Mouse (Mus musculus) gastrocnemius, postnatal 25 days (tissue): ENCODE data around the gene Swi5. TPM values are rescaled to one million over a fixed set of nuclear protein-coding genes. Genes with fewer than 3 reads are reported as not detected.
"Not testable (repeated sequence)": the region's sequence is repeated elsewhere in the genome, so short reads cannot be mapped to it uniquely, and the experiment has no call there.

Experiments
- DNase-seq: peaks from one replicate; pipeline ENCODE4 v3.0.0; 2022
- total RNA-seq, 2 experiments: library from RNA; stranded (reverse); gene quantifications; 1 replicate in 1 of 2; 2 replicates in 1 of 2; pipeline ENCODE4 v1.2.3; 2021

The Swi5 gene
- total RNA-seq, 2 experiments from 2014 or later = 112 to 120 TPM

DNA sequence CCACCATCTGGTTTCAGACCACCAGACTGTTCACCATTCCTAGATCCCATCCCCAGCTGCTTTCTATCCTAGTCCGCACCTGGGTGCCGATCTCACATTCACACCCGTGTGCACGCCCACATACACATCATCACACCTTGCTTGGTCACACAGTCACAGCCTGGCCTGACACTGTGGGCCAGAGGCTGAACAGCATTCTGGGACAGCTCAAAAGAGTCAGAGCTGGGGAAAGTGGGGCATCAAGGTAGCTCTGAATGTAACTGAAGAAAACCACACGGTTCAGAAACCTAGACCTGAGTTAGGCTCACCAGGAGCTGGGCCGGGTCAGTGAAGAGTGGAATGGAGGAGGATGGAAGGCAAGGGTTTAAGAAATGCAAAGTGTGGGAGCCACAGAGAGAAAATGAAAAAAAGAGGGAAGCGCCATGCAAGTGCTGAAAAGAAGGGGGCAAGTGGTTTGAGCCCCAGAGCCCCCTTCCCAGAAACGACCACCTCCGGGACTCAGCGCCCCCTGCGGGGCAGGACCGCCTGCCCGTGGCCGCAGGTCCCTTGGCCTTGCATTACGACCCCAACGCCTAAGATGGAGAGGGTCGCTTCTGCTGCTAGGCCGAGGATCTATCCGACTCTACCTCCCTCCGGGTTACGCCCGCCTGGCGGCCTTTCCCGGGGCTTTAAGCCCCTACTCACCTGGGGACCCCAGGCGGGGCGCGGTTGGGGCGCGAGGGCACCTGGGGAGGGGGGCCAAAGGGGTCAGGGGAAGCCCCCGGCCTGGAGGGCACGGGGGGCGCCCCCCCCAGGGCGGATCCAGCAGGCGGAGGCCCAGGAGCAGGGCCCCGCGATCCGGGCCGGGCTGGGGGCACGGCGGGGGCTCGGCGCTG lies 23.8 kb upstream of the Swi5 start:
- peak; percentile 4 for DNase-seq

DNA sequence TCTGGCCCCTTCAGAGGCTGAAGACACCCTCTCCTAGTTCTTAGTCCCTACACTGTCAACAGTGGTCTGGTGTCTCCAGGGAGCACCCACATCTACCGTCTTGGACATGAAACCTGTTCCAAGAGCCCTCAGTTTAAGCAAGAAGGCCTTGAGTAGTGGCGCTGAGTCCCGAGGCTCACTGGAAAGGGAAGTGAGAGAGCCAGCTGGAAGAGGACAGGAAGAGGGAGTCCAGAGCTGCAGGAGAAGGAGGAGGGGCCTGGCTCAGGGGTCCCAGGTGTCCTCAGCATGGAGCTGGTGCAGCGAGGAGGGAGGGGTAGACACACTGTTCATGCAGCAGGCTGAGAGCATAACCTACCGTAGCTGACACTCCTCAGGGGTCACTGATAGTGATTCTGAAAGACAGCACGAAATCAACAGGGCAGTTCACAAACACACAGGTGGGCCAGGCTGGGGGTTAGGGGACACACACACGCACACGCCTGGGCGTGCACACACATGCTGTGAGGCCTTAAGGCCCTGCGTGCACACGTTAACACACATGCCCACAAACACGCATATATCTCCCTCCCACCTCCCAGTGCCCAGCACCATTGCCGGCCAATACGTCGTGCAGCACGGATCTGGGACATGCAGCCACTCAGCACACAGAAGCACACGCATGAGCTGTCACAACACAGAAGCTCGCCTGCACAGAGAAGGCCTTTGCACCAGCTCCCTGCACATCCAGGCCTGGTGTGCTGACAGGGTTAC lies 22.4 kb upstream of the Swi5 start:
- peak; percentile 5 for DNase-seq

DNA sequence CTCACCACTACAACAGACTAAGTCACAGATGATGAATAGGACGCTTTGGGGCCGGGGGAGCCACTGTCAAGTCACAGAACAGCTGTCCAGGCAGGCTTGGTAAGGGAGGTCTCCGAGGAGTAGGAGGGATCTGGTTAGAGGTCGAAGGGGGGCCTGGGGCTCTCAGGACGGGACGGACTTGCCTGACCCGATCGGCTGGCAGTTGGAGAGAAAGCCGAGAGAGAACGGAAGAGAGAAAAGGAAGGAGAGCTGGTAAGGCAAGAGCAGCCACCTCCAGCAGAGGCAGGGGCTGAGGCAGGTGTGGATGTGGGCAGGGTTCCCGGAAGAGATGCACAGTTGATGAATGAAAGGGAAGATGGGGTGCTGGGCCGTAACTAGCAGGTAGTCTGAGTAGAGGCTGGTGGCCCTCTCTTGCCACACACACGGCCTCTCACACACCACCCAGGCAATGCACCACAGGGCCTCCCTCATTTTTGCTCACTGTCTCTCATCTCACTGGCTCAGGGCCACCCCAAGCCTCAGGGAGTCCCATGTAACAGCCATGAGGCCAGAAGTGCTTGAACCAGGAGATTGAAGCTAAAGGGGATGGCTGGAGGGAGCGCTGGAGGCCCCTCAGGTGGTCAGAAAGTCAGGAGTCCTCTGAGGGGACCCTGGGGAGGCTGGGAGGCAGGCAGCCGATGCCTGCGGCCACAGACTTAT lies 21.1 kb upstream of the Swi5 start:
- peak; percentile 5 for DNase-seq

DNA sequence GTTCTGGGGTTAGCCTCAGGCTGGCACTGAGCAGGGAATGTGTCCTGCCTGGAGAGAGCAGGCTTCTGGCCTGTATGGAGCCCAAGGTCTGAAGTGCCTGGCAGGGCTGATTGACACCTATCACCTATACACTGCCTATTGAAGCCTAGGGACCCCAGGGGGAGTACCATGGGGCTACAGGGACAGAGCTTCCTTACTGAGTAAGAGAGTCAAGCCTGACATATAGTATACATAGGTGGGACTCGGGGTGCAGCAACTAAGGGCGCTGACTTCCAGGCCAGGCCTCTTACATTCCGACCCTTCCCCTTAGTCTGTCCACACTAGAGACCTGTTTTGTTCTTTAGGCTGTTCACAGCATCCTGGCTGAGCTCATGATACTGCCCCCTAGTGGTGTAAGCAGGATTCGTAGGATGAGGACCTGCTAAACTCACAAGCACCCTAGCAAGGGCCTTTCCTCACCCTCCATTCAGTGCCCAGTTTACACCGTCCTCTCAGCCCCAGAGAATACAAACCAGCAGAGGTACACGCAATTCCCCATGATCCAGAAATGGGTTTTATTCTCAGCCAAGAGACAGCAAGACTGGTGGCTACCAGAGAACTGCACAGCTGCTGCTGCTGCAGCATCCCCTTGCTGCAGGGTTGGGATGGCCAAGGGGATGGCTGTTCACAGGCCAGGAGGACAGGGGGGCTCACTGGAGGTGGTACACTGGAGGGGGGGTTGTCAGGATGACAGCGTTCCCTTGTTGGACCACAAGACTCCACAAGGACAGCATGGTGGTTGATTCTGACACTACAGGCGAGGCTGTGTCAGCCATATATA lies 20.3 kb upstream of the Swi5 start:
- no peak for DNase-seq

DNA sequence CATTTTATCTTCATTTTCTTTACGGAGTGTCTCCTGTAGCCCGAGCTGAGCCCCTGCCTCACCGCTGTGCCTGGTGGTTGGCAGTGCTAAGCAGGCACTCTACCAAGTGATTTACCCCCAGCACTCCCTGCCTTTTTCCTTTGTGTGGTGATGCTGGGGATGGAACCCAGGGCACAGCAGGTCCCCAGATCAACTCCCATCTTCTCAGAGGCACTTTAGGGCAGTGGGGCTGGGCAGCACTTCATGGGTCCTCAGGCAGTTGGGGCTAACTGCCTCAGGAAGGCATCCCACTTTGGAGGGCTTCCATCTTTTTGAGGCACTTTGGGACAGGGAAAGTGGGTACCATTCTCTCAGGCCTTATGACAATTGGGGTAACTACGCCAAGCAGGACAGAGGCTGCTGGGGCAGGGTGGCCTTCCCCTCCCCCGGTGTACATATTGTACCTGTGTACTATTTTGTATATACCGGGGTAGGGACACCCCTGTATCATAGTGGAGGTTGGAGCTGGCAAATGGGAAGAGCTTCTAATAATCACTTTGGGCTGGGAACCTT lies 19.4 kb upstream of the Swi5 start:
- no peak for DNase-seq

DNA sequence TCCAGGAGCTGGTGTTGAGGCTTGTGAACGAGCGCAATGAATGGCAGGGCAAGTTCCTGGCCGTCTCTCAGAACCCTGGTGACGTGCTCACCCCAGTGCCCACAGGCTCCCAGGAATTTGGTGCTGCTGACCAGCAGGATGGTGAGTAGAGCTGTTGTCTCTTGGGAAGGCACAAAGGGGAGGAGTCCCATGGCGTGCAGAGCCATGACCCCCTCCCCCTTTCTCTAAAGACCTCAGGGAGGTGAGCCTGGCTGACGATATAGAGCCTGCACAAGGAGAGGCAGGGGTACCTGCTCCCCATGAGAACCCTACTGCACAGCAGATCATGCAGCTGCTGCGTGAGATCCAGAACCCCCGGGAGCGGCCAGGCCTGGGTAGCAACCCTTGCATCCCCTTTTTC lies 18.3 kb upstream of the Swi5 start:
- no peak for DNase-seq

DNA sequence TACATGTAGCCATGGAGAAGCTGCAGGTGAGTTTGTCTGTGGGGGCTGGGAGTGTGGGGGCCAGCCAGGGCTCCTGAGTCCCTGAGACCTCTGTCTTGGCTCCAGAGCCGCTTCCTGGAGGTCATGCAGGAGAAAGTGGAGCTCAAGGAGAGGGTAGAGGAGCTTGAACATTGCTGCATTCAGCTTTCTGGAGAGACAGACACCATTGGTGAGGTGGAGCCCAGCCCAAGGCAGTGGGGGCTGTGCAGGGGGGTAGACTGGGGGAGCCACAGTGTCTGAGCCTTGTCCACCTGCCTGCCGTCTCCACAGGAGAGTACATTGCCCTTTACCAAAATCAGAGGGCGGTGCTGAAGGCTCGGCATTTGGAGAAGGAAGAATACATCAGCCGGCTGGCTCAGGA lies 17.8 kb upstream of the Swi5 start:
- DNase-seq = no peak

DNA sequence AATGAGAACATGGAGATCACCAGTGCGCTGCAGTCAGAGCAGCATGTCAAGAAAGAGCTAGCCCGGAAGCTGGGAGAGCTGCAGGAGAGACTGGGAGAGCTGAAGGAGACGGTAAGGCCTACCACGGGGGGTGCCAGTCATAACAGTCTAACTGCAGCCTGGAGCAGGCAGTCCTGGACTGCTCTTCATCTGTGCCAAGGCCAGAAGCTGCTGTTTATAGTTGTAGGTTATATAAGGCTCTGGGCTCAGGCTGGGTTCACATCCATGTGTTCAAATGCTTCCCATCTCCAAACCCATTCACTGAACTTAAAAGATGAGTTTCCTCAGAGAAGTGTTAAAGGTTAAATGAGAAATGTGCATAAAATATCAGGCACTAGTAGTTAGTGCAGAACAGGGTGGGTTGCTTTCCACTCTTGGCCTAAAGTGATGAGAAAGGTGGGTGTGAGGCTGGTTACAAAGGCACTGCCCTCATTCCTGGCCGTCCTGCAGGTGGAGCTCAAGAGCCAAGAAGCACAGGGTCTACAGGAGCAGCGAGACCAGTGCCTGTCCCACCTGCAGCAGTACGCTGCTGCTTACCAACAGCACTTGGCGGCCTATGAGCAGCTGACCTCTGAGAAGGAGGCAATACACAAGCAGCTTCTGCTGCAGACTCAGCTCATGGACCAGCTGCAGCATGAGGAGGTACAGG lies 16.4 kb upstream of the Swi5 start:
- DNase-seq = no peak

DNA sequence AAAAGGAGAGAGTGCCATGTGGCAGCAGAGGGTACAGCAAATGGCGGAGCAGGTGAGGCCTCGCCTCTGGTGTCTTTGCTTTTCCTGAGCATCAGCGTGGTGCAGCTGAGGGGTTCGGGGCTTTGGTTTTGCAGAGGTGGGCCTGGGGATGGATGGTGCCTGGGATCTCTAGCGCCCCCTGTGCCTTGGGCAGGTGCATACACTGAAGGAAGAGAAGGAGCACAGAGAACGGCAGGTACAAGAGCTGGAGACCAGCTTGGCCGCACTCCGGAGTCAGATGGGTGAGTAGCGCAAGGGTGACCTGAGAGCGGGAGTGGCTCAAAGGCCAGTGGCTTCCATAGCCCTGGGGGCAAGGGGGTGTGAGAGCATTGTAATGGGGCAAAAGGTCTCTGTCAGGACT lies 15.1 kb upstream of the Swi5 start:
- no peak for DNase-seq

DNA sequence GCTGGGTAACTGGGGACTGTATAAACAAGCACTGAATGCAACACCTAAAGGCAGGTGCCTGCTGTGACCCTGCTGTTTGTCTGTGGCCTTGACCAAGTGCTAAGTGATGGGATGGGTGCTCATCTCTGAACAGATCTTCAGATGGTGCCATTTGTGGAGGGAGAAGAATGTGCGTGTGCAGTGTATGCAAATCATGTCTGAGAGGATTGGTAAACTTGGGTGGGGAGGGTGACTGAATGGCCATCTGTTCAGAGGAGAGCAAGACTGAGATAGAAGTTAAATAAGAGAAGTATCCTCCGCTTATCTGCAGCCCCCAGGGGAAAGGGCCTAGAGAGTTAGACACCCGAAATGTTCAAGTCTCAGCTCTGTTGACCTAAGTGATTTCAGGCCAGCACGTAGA lies 11.6 kb upstream of the Swi5 start:
- no peak for DNase-seq

DNA sequence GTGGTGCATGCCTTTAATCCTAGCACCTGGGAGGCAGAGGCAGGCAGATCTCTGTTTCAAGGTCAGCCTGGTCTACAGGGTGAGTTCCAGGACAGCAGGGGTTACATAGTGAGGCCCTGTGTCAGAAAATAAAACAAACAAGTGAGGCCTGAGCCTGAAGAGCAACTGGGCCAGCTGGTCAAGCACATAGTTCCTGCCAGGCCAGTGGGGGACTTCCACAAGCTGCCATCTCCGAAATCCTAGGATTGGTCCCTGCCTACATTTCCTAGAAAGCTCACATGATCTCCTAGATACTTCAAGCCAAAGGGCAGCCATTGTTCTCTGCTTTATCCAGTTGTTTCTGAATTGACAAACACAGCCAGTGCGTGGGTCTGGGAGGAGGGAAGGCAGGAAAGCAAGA lies 8.0 kb upstream of the Swi5 start:
- not testable (repeated sequence) for DNase-seq

DNA sequence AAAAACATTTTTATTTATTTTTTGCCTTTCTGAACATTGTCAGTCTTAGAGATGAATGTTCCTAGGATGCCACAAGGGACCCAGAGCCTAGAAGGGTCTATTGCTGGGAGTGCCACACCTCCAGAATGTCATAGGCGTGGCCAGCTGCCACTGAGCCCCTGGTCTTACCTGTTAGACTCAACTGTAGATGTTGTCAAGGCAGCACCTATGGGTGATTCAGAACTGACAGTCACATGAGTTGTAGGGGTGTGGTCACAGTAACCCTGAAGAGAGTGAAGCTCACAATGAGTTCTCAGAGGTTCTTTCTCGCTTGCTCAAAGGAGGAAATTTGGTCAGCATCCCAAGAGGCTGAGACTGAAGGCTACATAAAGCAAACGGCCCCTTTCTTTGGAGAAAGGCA lies 7.4 kb upstream of the Swi5 start:
- no peak for DNase-seq

DNA sequence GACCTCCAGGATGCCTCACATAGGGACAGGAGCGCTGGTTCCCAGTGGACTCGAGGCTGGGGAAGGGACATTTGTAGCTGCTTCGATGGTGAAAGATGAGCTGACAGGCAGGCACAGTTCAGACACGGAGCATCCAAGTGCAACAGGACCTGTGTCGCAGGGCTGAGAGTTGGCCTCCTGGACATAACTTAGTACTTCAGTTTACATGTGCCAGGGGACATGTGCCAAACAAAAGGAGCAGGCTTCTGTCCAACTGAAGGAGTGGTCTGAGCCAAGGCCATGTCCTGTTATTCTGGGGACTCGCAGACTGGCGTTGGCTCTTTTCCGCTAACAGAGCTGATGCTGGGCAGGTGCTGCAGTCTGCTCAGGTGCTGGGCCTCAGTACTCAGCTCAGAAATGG lies 6.5 kb upstream of the Swi5 start:
- DNase-seq = peak; percentile 82

DNA sequence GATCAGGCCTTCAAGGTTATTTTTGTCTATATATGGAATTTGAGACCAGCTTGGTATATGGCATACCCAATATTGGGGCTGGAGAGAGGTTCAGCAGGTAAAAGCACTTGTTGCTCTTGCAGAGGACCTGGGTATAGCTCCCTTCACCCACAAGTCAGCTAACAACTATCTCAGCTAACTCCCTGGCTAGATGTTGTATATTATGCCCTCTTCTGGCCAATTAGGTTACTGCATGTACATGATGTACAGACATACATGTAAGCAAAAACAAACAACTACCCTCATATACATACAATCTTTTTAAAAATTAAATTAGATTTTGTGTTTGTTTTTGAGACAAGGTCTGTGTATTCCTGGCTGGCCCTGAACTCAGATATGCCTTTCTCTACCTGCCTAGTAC lies 1.7 kb upstream of the Swi5 start:
- DNase-seq = no peak

DNA sequence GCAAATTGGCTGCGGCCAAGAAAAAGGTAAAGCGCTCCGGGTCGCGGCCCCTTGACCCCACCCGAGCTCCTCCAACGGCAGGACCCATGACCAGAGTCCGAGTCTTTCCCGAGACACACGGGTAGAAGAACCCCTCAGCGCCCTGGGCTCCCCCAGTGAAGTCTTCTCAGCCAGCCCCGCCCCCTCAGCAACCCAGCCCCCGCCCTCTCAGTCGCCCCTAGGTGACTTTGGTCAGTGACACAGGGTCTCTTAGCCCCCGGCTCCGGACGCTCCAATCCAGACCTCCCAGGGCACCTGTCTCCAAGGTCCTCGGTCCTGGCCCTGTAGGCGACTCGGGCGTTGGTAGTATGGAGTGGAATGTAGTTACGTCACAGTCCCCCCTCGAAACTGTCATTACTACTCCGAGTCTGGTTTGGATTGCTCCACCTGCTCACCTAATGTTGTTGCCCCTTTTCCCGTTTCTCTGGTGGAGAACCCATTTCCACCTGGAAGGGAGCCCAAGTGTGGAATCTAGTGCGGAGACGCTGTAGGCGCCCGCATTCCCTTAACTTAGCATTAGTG lies 576 bp upstream of the Swi5 start:
- DNase-seq = no peak

DNA sequence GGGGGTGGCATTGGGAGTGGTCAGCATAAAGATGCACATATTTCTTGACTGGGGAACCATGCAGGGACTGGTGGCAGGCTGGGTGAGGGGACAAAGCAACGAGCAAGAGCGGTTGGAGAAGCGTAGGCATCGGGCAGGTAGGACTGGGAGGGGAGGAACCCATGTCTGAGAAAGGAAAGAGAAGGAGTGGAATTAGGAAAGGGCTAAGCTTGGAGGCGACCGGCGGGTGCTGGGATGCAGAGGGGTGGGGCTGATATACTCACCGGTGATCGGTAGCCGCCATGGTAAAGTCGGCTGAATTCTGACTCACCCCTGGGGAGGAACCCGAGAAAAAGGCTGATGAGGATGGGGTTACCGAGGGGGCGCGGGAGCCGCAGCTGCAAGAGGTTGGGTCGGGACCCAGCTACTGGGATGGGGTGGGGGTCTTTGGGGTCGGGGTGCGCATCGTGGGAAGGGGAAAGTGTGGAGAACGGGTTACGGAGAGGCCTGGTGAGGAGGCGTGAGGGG lies 488 bp downstream of the Swi5 start, which contains the start of gene Golga2:
TSS of gene Golga2 (plus strand) at position 51 of the 507 bp plus-strand sequence.
- no peak for DNase-seq

DNA sequence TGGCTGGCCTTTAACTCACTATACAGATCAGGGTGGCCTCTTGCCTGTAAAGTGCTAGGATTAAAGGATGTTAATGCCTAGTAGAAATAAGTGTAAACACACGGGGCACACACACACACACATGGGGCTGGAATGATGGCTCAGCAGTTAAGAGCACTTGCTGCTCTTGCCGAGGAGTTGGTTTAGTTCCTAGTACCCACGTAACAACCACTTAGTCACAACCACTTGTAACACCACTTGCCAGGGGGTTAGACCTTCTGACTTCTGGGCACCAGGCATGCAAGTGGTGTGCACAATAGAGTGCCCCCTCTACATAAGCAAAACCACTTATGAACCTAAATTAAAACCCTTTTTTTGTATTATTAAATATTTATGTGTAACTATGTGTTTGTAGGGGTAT lies 3.9 kb downstream of the Swi5 start:
- DNase-seq = no peak

DNA sequence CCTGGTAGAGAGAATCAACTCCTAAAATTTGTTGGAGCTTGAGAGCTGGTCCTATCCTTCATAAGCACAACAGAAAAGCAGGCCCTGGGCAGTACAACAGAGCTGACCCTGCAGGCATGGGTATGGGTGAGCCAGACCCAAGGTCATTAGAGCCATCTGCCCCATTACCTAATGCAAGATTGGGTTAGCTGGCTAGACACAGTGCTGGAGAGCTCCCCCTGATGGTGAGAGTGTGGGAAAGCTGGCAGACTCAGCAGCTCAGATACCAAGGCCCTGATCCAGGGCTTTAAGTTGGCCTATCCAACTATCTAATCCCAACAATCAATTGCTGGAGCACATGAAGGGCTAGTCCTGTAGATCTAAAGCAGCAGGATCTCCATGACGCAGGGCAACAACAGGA lies 5.1 kb downstream of the Swi5 start:
- DNase-seq = peak; percentile 48

DNA sequence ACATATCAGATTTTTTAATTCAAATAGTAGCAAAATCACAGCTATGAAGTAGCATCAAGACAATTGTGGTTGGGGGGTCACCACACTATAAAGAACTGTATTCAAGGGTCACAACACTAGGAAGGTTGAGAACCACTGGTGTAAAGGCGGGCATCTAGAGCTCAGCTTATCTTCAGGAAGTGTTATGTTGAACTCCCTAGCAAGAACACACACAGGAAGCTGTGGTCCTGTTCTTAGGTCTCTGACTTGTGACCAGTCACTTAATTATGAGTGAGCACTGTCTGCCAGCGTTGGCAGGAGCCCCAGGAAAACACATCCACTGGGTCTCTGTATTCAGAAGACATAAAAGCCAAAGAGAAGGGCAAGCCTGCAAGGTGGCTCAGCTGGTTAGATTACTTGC lies 5.6 kb downstream of the Swi5 start:
- no peak for DNase-seq

DNA sequence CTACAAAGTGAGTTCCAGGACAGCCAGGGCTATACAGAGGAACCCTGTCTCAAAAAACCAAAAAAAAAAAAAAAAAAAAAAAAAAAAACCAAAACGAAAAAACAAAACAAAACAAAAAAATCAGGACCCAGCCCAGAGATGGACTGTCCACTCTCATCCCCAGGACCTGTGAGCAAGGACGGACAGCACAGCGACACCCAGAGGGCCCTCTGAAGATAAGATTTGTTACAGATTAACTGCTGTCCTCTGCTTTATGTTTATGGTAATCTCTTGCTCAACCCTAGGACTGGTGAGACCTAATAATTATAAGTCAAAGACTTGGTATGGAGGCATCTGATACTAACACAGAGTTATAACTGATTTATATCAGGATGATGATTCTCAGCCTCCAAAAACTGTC lies 12.1 kb downstream of the Swi5 start:
- DNase-seq = no peak

DNA sequence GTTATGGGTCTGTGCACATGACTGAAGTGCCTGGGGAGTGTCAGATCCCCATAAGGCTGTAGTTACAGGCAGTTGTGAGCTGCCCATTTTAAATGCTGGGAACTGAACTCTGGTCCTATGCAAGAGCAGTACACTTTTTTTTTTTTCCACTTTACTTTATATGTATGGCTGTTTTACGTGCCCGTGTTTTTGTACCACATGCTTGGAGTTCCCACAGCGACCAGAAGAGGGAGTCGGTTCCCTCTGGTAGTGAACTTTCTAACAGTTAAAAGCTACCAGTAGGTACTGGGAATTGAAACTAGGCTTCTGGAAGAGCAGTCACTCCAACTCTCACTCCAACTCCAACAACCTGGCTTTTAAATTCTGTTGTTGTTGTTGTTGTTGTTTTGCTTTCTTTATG lies 27.2 kb downstream of the Swi5 start:
- no peak for DNase-seq
